Mouse (Mus musculus): ENCODE measurements around the gene Taok3.
"Not testable (repeated sequence)": the region's sequence is repeated elsewhere in the genome, so short reads cannot be mapped to it uniquely, and the experiment has no call there.

Gene Taok3

DNA sequence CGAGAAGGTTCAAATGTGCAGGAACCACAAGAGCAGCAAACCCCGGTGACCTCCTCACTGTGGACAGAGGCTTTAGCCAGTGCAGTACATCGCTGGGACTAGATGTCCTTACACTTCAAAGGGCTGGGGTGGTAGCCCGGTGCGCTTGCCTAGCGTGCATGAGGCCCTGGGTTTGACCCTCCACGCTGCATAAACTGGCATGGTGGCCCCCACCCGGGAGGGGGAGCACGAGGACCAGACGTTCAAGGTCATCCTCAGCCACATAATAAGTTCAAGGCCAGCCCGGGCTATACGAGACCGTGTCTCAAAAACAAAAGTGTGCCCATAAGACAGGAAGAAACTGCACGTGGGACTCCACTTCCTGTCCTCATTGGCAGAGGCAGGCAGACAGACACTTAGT is 148.0 kb downstream of the Taok3 start:
- no peak for DNase-seq (ENCODE audit: low spot score)

DNA sequence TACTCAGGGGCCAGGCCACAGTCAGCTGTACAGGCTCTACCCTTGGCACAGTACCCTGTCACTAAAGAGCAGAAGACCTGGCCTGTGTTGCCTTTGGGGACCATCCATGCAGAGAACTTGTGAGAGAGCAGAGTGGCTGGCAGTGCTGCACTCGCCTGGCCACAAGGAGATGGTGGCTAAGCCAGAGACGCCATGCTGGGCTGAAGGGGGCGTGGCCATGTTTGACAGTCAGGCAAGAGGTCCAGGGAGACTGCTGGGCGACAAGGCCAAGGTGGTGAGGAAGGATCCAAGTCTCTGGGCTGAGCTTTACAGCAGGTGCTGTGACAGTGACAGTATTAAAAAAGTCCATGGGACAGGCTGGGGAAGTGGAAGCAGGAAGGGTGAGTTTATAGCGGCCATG is 148.8 kb downstream of the Taok3 start:
- DNase-seq (ENCODE audit: low spot score) = no peak

DNA sequence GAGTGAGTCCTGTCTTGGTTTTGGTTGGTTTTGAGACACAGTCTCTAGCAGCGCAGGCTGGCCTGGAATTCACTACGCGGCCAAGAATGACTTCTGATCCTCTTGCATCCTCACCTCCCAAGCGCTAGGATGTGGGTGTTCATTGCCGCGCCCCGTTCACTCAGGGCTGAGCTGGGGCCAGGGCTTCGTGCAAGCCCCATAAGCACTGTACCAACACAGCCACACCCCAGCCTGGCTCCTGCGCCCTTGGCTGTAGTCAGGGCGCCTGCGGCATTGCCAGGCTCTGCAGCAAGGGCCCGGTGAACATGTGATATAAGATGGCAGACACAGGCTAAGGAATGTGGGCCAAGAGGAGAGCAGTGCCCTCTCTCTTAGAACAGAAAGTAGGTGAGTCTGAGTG is 149.5 kb downstream of the Taok3 start:
- no peak for DNase-seq (ENCODE audit: low spot score)

DNA sequence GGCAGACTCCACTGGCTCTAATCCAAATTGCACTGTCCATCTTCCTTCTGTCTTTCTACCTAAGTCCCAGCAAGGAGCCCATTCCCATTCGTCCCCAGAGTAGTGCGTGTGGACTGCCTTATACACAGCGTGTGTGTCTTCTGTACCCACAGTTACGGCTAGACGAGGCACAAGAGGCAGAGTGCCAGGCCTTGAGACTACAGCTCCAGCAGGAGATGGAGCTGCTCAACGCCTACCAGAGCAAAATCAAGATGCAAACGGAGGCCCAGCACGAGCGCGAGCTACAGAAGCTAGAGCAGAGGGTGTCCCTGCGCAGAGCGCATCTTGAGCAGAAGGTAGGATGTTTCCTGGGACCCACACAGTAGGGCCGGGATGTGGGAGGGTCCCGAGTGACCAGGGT is 152.0 kb downstream of the Taok3 start:
- DNase-seq (ENCODE audit: low spot score) = no peak

DNA sequence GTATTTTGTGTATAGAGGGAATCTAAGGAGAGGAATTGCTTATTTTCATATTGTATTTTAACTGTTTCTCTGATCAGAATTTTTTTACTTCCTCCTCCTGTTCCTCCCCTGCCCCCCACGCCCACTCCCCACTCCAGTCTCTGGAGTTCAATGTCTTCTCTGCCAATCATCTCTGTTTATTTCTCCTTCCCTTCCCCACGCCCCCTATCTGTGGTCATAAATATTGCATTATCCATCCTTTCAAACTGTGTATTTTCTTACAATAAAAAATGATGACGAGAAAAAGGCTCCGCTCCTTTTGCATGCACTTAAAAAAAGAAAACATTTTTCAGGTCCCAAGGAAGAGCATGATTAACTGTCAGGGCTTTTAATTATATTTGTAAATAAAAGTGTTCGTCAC is 154.9 kb downstream of the Taok3 start:
- DNase-seq (ENCODE audit: low spot score) = no peak

DNA sequence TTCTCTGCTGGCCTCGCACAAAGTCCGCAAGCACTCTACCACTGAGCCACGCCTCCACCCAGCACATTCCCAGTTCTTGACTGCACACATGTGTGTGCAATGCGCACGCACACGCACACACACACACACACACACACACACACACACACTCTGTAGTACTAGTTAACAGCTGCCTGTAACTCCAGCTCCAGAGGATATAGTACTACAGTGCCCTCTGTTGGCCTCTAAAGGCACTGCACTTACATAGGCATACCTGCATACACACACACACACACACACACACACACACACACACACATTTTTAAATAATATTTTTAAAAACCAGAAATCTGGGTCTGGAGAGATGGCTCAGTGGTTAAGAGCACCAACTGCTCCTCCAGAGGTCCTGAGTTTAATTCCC is 157.9 kb downstream of the Taok3 start:
- DNase-seq (ENCODE audit: low spot score) = no peak

DNA sequence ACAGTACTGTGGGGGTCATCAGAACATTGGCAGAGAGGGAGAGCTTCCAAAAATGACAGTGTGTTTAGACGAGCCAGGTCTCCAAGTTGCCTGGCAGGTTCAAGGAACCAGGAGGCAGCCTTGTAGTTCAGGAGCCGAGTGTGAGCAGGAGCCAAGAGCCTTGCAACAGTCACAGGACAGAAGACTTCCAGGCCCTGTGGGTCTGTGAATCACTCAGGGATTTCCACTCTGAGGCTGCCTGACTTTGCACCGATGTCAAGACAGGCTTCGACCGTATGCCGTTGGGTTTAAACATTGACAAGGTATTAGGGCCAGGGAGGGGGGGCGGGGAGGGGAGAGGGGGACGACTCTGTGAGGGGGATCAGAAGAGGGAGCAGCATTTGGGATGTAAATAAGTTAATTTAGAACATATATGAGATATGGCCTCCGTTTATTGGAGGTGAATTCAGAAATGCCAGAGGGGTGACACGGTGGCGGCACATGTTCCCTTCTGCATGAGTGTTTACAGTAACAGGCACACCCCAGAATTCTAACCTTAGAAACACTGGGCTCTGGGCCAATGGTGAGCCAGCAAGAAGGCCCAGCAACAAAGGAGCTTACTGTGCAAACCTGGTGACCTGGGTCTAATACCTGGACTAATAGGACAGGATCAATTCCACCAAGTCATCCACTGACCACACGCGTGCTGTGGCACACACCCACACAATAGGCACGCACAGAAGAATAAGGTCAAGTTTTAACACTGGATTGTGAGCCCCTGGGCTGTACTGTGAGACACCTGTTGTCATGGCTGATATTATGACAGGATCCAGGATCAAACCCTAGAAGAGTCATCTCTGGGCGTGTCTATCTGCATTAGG is 159.1 kb downstream of the Taok3 start:
- no peak for DNase-seq (ENCODE audit: low spot score)

DNA sequence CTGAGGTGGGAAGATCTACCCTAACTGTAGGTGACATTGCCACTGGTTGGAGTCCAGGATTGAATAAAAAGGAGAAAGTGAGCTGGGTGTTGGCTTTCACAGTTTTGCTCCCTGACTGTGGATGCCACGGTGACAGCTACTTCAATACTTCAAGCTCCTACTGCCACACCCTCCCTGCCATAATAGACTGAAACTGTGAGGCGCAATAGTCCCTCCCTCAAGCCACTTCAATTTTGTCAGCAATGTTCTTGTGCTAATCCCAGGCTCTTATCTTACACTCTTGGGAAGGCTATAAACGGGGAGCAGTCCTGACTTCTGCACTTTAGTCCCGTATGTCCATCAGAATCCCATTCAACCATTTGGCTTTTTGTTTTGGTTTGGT is 159.7 kb downstream of the Taok3 start:
- DNase-seq (ENCODE audit: low spot score) = no peak

DNA sequence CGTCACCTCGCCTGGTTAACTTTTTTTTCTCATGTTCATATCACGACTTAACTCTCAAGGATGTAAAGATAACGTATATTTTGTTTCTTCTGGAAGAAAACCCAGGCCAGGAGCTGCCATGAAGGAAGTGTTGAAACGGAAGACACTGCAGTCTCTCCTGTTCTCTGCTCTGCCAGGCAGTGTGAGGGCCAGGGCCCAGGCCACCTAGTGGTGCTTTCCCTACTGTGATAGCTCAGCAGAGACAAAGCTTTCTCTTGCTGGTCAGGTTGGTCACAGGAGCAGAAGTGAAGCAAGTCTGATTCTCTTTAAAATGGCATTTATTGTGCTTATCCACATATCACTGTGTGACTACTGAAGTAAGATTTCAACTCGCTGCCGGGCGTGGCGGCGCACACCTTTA is 161.6 kb downstream of the Taok3 start:
- DNase-seq (ENCODE audit: low spot score) = no peak

DNA sequence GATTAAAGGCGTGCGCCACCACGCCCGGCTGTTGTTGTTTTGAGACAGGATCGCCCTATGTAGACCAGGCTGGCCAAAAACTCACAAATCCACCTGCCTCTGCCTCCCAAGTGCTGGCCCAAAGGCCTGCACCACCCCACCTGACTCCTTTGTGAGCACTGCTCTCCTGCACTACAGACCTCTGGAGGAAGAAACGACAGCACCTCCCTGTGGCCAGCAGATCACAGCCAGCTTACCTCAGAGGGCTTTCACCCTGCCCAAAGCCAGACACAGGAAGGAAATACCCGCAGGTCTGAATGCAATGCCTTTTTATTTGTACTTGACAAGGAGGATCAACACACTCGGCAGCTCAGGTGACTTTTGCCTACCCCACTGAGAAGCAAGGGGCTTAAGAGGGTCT is 162.4 kb downstream of the Taok3 start:
- DNase-seq (ENCODE audit: low spot score) = no peak

DNA sequence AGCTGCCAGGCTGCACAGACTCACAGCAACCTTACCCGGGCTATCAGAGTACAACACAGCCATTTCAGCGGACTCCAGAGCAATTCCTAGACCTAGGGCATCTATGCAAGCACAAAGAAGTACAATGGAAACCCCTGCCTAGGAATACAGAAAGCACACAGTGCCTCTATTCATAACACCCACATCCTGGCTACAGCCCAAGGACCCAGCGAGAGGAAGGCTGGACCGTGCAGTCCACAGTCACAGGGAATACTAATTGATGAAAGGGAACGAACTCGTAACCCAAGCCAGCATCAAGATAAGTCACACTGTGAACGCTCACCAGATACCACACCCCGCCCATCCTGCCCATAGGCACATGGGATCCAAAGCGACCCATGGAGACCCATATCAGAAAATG is 164.1 kb downstream of the Taok3 start:
- DNase-seq (ENCODE audit: low spot score) = no peak

DNA sequence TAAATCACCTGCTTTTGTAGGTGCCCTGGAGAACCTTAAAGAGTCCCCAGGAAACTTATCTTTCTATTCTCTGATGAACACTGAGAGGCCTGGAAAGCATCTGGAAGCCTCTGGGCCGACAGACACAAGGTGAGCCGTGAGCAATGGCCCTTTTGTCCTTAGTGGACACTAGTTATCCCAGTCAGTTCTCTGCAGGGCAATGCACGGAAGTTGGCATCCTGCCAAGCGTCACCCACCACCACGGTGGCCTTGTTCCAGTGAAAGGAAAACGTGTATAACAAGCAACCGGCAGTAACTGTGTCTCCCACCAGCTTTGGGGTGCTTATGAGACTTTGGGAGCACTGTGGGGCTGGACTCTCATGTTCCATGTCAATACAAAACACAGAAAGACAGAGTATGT is 164.8 kb downstream of the Taok3 start:
- no peak for DNase-seq (ENCODE audit: low spot score)

DNA sequence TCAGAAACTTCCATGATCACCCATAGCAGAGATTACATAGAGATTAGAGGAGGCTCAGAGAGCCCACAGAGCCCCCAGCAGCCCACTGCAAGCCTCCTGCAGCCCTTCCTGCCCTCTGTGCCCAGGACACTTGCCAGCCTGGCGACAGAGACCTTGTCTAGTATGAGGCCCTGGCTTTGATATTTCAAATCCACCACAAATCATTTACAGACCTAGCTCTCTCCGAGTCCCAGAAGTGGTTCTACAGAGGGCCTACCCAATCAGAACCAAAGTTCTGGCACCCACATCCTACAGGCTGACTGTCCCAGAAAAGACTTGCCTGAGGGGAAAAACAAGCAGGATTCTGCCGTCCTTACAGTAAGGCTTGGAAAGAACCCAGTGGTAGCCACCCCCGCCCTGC is 165.3 kb downstream of the Taok3 start:
- DNase-seq (ENCODE audit: low spot score) = no peak

DNA sequence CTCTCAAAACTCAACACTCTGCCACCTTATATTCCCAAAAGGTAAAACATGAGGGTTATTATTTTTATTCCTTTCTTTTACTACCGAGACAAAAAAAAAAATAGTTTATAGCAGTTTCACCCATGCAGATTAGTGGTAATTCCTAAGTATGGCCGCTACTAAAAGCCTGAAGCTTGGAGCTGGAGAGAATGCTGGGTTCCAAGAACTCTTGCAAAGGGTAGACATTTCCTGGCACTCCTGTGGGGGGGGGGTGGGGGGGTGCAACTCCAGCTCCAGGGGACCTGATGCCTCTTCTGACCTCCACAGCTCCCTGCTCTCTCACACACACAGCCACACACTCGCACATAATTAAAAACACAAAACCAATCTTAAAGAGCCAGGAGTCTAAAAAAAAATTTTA is 166.4 kb downstream of the Taok3 start:
- DNase-seq (ENCODE audit: low spot score) = no peak

DNA sequence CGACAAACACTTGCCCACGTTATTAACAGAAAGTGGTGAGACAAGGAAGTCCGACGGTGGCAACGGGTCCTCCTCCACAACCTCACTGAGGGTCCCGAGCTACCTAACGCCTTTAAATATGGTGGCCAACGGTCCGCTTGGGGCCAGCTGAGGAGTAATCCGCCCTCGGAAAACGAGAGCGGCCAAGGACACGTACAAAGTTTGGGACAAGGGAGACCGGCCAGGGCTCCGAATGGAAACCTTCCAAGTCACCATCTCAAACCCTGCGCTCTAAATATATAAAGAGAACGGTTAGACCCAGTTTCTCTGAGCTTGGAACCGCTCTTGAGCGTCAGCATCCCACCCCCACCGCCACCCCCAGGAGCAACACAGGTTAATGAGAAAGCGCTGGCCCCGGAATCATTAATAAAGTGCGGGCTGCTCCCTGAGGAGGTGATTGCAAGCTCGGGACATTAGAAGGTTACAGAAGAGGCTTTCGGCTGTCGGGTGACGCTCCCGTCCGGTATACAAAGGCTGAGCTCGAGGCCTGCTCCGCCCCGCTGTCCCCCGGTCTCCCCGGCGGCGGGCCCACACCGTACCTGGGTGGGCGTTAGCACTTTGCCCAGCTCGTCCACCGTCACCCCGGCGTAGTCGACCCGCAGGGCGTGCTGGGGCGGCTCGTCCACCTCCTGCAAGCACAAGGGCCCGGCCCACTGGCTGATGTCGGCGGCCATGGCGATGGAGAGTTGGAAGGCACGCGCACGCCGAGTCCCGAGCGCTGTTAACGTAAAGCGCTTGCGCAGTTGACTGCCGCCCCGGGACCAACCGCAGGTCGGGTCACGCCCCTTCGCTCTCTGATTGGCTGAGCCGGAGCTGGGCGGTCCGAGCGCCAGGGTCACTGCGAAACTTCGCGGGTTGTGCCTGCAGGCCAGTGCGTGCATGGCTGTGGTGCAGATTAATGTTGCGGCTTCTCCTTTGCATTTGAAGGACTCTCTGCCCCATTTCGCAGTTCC is 167.2 kb downstream of the Taok3 start, which contains the start of gene Pebp1:
Gene Pebp1 (minus strand): TSS at position 795 of the 992 bp plus-strand sequence.
- DNase-seq (ENCODE audit: low spot score) = peak; percentile 82

DNA sequence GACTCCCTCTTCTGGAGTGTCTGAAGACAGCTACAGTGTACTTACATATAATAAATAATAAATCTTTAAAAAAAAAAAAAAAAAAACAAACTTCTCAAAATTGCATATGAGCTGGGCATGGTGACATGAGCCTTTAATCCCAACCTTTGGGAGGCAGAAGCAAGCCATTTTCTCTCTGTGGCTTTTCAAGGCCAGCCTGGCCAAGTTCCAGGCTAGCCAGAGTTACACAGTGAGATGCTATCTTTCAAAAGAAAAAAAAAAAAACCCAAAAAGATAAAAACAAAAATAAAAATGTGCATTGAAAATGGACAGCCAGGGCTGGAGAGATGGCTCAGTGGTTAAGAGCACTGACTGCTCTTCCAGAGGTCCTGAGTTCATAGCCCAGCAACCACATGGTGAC is 169.7 kb downstream of the Taok3 start:
- DNase-seq (ENCODE audit: low spot score) = no peak

DNA sequence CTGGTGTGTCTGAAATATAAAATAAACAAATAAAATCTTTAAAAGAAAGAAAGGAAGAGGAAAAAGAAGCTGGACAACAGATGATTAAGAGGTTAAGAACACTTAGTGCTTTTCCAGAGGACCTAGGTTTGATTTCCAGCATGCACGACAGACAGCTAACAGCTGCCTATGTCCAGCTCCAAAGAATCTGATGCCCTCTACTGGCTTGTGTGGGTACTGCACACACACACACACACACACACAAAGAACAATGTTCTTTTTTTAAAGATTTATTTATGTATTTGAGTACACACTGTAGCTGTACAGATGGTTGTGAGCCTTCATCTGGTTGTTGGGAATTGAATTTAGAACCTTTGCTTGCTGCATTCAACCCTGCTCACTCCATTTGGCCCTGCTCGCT is 170.2 kb downstream of the Taok3 start:
- no peak for DNase-seq (ENCODE audit: low spot score)

DNA sequence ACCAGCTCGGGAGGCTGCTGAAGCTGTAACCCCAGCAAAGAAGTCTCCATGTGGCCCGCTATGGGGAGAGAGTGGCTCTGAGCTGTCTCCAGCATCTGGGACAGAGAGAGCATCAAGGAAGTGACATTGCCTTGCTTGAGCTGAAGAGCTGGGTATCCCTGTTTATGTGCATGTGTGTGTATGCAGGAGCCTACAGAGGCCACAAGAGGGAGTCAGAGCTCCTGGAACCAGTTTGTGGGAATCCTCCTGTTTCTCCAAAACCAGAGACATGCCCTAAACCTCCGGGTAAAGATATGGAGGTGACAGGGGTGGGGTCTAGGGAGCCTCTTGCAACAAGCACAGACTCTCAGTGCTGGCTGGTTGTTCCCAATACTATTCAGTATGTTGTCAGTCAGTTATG is 171.4 kb downstream of the Taok3 start:
- DNase-seq (ENCODE audit: low spot score) = no peak

DNA sequence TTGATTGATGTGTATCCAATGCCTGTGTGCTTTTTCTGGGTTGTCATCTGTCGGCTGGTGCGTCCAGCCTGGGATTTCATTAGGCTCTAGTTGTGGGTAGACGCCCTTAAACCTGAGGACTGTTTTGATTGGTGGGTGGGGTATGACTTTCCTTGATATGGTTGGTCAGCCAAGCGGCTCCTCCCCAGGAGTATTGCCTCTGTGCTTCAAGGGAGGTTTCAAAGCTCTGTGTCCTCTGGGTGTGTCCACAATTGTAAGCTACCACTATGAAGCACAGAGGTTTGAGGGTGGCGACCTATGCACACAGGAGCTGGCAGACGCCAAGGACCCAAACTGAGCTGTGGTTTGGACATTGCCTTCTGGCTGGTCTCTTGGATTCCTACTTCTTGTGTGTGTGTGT is 172.6 kb downstream of the Taok3 start:
- no peak for DNase-seq (ENCODE audit: low spot score)

DNA sequence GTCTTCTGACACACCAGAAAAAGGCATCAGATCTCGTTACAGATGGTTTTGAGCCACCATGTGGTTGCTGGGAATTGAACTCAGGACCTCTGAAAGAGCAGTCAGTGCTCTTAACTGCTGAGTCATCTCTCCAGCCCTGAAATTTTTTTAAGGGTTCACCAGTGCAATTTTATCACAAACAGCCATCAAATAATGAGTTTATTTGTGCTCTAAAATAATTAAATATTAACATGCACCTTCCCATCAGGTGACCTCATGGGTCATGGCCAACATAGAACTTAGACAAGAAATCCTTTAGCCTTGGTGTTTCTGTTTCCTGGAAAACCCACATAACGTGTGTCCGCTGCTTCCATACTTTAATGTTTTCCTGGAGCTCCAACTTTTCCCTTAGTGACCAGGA is 173.8 kb downstream of the Taok3 start:
- DNase-seq (ENCODE audit: low spot score) = not testable (repeated sequence)

DNA sequence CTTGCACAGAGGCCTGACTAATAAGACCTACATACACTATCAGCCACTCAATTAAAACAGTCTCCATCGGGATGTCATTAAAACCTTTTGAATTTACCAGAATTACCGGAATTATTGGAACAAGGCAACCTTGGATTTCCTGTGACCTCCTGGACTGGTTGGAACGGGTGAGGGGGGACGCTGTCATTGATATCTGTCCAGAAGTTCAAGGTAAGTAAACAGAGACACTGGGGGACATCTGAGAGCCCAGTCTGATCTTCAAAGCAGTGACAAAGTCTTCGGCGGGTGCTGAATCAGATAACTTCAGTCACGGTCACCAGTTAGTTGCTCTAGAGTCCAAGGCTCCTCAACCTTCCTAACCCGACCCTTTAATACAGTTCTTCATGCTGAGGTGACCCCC is 175.1 kb downstream of the Taok3 start:
- DNase-seq (ENCODE audit: low spot score) = no peak

DNA sequence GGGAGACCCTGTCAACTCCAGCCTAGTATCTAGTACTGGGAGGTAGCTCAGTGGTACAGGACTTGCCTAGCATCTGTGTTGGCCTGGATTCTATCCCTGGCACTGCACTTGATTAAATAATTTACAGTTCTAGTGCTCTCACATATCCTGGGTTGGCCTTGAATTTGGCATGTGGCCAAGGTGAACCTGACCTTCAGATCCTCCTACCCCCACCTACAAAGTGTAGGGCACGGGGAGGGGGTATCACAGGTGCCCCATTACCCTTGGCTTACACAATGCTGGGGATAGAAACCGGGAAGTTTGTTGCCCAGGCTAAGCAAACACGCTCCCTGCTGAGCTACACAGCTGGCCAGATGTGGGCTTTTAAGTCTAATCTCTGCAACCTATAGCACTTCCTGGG is 183.0 kb downstream of the Taok3 start:
- DNase-seq (ENCODE audit: low spot score) = no peak
